Mouse (Mus musculus) cerebellum, adult 2 months (tissue): ENCODE results near the gene Wdr54. TPM values are rescaled to one million over a fixed set of nuclear protein-coding genes. Genes with fewer than 3 reads are reported as not detected.
A peak's percentile ranks its signal among the peaks of the same experiment; 100 is the strongest.

Source experiments
- DNase-seq, 2 experiments: peaks; one replicate each; pipeline ENCODE4 v3.0.0; 2021
- H3K27ac ChIP-seq: fragments of 200-500 bp; 2 replicates; pipeline ENCODE4 v1.5.1; 2012; ENCODE audit warnings: low read length, control low read depth, inconsistent platforms; ENCODE audit not compliant: insufficient read depth
- H3K27me3 ChIP-seq: fragments of 200-500 bp; 2 replicates; pipeline ENCODE4 v1.6.1; 2012; ENCODE audit warnings: inconsistent platforms, mild to moderate bottlenecking, low read length, moderate library complexity; ENCODE audit not compliant: control insufficient read depth, insufficient read depth
- H3K4me1 ChIP-seq: fragments of 200-500 bp; 2 replicates; pipeline ENCODE4 v1.6.1; 2011; ENCODE audit warnings: low read length; ENCODE audit not compliant: control insufficient read depth, insufficient read depth
- H3K4me3 ChIP-seq: fragments of 200-500 bp; replicated peaks from 2 replicates; pipeline ENCODE3; 2011; ENCODE audit warnings: mild to moderate bottlenecking, low read depth, low read length, control low read depth; ENCODE audit not compliant: insufficient read depth
- CTCF ChIP-seq: fragments of 200-500 bp; IDR thresholded peaks from 2 replicates; pipeline ENCODE4 v1.5.1; 2011; ENCODE audit warnings: low read depth, mild to moderate bottlenecking, control low read depth, low read length, moderate library complexity, borderline replicate concordance; ENCODE audit not compliant: insufficient read depth
- POLR2A ChIP-seq: fragments of 200-500 bp; IDR thresholded peaks from 2 replicates; pipeline ENCODE4 v1.6.1; 2011; ENCODE audit warnings: low read length, control low read depth, borderline replicate concordance; ENCODE audit not compliant: insufficient read depth
- WGBS: fragments of 180-500 bp; shearing (Covaris S2); methylation state at CpG from one replicate; pipeline ENCODE4 v1.1.7; 2018; 5-methylcytosine and 5-hydroxymethylcytosine counted together
- polyA plus RNA-seq: library from polyadenylated mRNA; depleted of rRNA; stranded (reverse); fragments of >200 nt; gene quantifications from 2 replicates; pipeline ENCODE4 v1.2.3, GENCODE M21; 2012

Wdr54 gene
- polyA plus RNA-seq, 1 experiment, result 22.7 TPM

DNA sequence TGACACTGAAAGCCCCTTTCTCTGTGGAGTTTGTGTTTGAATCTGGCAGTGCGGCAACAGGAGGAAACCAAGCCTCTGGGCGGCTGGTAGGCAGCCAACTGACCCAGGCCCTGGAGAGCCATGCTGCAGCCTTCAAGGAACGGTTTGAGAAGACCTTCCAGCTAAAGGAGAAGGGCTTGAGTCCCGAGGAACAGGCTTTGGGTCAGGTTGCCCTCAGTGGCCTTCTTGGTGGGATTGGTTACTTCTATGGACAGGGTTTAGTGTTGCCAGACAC, 39.1 kb downstream of the Wdr54 start:
- no peak for DNase-seq
- H3K4me1 ChIP-seq, result peaks cover 15% of the 10 kb centered on the region
- H3K27me3 ChIP-seq, result no peaks in the 10 kb centered on the region
- H3K4me3 ChIP-seq, result no peak overlapping the region
- TF ChIP-seq POLR2A (no peak), CTCF (no peak)
- no peak overlapping the region for H3K27ac ChIP-seq
- WGBS, result 66% methylated on average over 4 of the region's 4 CpGs

DNA sequence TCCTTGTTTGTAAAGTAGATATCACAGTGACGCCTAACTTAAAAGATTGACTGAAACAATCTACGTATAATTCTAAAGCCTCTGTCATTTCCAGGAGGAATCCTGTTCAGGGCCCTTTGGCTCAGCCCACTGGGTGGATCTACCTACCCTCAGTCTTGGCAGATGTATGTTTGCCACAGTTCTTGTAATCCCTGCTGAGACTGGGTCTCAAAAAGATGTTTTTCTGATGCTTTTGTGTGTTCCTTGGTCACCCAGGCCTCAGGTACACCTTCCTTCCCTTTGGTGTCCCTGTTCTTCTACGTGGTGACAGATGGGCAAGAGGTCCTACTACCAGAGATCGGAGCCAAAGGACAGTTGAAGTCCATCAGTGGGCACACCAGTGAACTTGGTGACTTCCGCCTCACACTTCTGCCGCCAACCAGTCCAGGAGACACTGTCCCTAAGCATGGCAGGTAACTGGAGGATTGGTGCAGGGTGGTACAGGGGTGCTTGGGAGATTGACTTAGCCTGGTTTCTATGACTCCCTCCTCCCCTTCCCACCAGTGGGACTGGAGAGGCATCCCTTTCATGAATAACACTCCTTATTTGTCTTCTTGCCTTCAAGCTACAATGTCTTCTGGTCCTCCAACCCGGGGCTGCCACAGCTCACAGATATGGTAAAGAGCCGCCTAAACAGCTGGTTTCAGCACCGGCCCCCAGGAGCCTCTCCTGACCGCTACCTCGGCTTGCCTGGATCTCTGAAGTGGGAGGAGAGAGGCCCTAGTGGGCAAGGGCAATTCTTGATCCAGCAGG, 39.6 kb downstream of the Wdr54 start:
- TF ChIP-seq CTCF, result no peak
- no peak for TF ChIP-seq POLR2A
- H3K27me3 ChIP-seq, result no peaks in the 10 kb centered on the region
- H3K4me3 ChIP-seq, result peak overlapping the region; percentile 98
- 49% methylated on average over 11 of the region's 11 CpGs for WGBS
- peaks cover 15% of the 10 kb centered on the region for H3K4me1 ChIP-seq
- H3K27ac ChIP-seq, result no peak overlapping the region
- peak in 1 of 2 experiments; percentile 19 for DNase-seq

DNA sequence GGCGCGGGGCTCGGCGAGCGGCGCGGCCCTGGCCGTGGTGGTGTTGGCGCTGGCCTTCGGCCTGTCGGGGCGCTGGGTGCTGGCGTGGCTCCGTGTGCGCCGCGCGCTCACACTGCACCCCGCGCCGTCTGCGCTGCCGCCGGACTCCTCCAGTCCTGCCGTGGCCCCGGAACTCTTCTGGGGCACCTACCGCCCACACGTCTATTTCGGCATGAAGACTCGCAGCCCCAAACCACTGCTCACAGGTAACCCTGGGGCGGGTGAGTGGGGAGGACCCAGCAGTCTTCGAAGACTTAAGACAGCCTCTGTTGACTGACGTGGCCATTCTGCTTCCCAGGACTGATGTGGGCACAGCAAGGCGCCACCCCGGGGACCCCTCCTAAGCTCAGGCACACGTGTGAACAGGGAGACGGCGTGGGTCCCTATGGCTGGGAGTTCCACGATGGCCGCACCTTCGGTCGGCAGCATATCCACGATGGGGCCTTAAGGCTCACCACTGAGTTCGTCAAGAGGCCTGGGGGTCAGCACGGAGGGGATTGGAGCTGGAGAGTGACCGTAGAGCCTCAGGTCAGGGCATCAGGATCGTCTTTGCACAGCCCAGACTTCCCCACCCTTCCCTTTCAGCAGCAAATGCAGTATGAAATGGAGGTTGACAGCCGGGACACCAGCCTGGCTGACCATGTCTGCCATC, 40.4 kb downstream of the Wdr54 start:
- Histone ChIP-seq H3K4me3 (peak overlapping the region; percentile 98), H3K4me1 (peaks cover 15% of the 10 kb centered on the region), H3K27ac (no peak overlapping the region), H3K27me3 (no peaks in the 10 kb centered on the region)
- WGBS, result under 1% methylated on average over 48 of the region's 48 CpGs
- DNase-seq, result peak in 1 of 2 experiments; percentile 38
- TF ChIP-seq POLR2A (no peak), CTCF (no peak)

DNA sequence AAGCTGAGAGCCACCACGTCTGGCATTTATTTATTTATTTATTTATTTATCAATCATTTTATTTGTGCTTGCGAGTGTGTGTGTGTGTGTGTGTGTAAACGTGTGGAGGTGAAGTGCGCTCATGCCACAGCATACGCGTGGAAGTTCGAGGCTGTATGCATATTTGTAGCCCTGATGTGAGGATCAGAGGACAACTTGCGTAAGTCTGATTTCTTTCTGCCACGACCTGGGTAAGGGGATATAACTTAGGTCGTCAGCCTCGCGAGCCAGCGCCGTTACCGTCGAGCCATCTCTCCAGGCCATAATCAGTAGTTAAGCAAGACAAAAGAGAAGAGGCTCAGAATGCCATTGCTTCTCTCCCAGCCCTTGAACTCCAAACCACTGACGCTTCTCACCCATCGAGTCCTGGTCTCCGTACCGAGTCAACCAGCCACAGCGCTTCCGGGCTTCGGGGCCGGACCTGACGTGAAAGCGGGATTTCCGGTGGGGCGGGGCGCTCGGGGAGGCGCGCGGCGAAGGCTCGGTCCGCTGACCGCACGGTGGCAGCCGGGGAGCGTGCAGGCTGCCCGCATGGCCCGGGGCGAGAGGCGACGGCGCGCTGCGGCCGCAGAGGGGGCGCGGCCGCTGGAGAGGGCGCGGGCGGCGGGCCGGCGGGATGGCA, 41.1 kb downstream of the Wdr54 start, which contains the start of gene Mogs:
Gene Mogs, plus strand, starts transcription at position 486 of the 661 bp plus-strand sequence.
- Histone ChIP-seq H3K4me3 (peak within 1 kb of the TSS; percentile 98), H3K4me1 (peaks cover 14% of the 10 kb centered on the region), H3K27ac (peak within 1 kb of the TSS; percentile 60), H3K27me3 (no peaks in the 10 kb centered on the region)
- peak; percentile 93 for DNase-seq
- WGBS, result 2% methylated on average over 56 of the region's 58 CpGs
- TF ChIP-seq POLR2A (peak; percentile 94), CTCF (peak; percentile 27; the same call in 1 of the 2 replicates)

- no peak for DNase-seq
- no peak overlapping the region for H3K27ac ChIP-seq
- no peak overlapping the region for H3K4me3 ChIP-seq
- peaks cover 15% of the 10 kb centered on the region for H3K4me1 ChIP-seq
- TF ChIP-seq CTCF (no peak), POLR2A (no peak)
- H3K27me3 ChIP-seq, result no peaks in the 10 kb centered on the region
- 89% methylated on average over 4 of the region's 4 CpGs for WGBS
Measured at GRCm38 (mm10) chr6:83111510-83112136, 44.6 kb downstream of the Wdr54 start.

- under 1% methylated on average over 76 of the region's 76 CpGs for WGBS
- peak within 1 kb of the TSS; percentile 79 for H3K4me3 ChIP-seq
- peak within 1 kb of the TSS; percentile 83 for H3K27ac ChIP-seq
- H3K4me1 ChIP-seq, result peaks cover 6% of the 10 kb centered on the region; the same call in 1 of the 2 replicates
- TF ChIP-seq POLR2A, result peak; percentile 94
- no peak; the same call in 1 of the 2 replicates for TF ChIP-seq CTCF
- no peaks in the 10 kb centered on the region for H3K27me3 ChIP-seq
- peak; percentile 84 to 89 for DNase-seq
Measured at GRCm38 (mm10) chr6:83108762-83109668, 47.2 kb downstream of the Wdr54 start, which contains the start of gene Mrpl53. Gene Mrpl53, plus strand, starts transcription at chr6:83109040.
